Mouse (Mus musculus) ES-E14 (cell line): ENCODE data around the gene Nat9.

Experiments used
- CHD2 ChIP-seq: IDR thresholded peaks from 2 replicates; pipeline ENCODE4 v1.6.1; 2014; ENCODE audit warnings: mild to moderate bottlenecking, low read depth, low read length, inconsistent platforms
- HCFC1 ChIP-seq: IDR thresholded peaks from 2 replicates; pipeline ENCODE4 v1.6.1; 2012; ENCODE audit warnings: low read length, inconsistent platforms, borderline replicate concordance; ENCODE audit not compliant: insufficient read depth
- MAFK ChIP-seq: IDR thresholded peaks from 2 replicates; pipeline ENCODE4 v1.6.1; 2014; ENCODE audit warnings: mild to moderate bottlenecking, low read depth, low read length, inconsistent platforms; ENCODE audit not compliant: insufficient read depth
- ZC3H11A ChIP-seq: IDR thresholded peaks from 2 replicates; pipeline ENCODE4 v1.6.1; 2012; ENCODE audit warnings: low read depth, mild to moderate bottlenecking, inconsistent platforms, low read length, borderline replicate concordance
- ZNF384 ChIP-seq: IDR thresholded peaks from 2 replicates; pipeline ENCODE4 v1.6.1; 2012; ENCODE audit warnings: low read depth, low read length, inconsistent platforms

DNA sequence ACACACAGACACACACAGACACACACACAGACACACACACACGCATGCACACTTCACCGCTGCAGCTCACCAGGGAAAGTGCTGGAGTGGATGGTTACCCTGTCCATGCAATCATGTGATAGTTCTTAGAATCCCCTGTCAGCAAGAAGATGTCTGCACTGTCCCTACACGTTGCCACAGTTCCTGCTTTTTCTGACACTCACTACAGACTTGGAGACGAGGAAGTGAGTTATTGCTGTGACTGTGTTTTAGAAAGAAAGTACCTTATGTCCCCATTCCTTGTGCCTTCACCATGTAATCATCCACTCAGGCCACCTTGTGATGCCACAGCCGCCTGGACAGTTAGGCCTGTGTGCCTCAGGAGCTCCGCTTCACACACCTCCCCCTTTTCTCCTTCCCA lies 1.6 kb upstream of the Nat9 start:
- TF ChIP-seq ZC3H11A (no peak), ZNF384 (no peak), HCFC1 (no peak), MAFK (no peak), CHD2 (no peak)
